Mouse (Mus musculus): ENCODE results near the gene Igdcc3. TPM values are rescaled to one million over a fixed set of nuclear protein-coding genes. Genes with fewer than 3 reads are reported as not detected.
"Not testable (repeated sequence)": the region's sequence is repeated elsewhere in the genome, so short reads cannot be mapped to it uniquely, and the experiment has no call there.

Gene Igdcc3
- total RNA-seq, 2 experiments from 2014 or later, result 5.1 to 6.0 TPM

- intact Hi-C loops (cut with DNase I), result no loop called here
Observed at GRCm38 (mm10) chr9:65200606-65201005, 59.6 kb downstream of the Igdcc3 start.

GRCm38 (mm10) chr9:65201021-65201380, 60.0 kb downstream of the Igdcc3 start:
- no peak for DNase-seq
- intact Hi-C loops (cut with DNase I), result no loop called here

More at GRCm38 (mm10) chr9:65200606-65201005, 59.6 kb downstream of the Igdcc3 start:
- no peak for DNase-seq

GRCm38 (mm10) chr9:65201381-65202164, 60.6 kb downstream of the Igdcc3 start:
- intact Hi-C loops (cut with DNase I), result no loop called here

DNA sequence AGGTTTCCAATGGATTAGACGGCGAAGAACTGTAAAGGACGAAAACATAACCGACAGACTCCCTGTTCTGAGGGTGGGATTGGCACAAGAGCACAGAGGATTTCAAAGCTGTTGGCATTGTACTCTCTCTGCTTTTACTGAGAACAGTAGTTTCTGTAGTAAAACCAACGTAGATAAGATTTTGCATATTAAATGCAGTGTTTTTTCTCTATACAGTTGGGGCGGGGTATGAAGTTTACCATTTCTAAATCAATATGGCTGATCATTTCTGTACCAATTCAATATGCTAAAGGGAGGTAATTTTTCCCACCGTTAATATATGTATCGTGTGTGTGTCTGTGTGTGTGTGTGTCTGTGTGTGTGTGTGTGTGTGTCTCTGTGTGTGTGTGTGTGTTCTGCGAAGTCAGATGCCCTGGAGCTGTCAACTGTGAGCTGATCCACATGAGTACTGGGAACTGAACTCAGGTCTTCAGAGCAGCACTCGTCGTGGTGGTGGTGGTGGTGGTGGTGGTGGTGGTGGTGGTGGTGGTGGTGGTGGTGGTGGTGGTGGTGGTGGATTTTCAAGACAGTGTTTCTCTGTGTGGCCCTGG, 61.3 kb downstream of the Igdcc3 start:
- intact Hi-C loops (cut with DNase I), result no loop called here
- no peak for DNase-seq

More at GRCm38 (mm10) chr9:65201381-65202164, 60.6 kb downstream of the Igdcc3 start:
- peak; percentile 91 for DNase-seq

GRCm38 (mm10) chr9:65205049-65205815, 64.2 kb downstream of the Igdcc3 start:
- intact Hi-C loops (cut with DNase I), result no loop called here
- DNase-seq, result no peak

- intact Hi-C loops (cut with DNase I); DNase-seq: not testable (repeated sequence)
Observed at GRCm38 (mm10) chr9:65207041-65207815, 66.2 kb downstream of the Igdcc3 start.

DNA sequence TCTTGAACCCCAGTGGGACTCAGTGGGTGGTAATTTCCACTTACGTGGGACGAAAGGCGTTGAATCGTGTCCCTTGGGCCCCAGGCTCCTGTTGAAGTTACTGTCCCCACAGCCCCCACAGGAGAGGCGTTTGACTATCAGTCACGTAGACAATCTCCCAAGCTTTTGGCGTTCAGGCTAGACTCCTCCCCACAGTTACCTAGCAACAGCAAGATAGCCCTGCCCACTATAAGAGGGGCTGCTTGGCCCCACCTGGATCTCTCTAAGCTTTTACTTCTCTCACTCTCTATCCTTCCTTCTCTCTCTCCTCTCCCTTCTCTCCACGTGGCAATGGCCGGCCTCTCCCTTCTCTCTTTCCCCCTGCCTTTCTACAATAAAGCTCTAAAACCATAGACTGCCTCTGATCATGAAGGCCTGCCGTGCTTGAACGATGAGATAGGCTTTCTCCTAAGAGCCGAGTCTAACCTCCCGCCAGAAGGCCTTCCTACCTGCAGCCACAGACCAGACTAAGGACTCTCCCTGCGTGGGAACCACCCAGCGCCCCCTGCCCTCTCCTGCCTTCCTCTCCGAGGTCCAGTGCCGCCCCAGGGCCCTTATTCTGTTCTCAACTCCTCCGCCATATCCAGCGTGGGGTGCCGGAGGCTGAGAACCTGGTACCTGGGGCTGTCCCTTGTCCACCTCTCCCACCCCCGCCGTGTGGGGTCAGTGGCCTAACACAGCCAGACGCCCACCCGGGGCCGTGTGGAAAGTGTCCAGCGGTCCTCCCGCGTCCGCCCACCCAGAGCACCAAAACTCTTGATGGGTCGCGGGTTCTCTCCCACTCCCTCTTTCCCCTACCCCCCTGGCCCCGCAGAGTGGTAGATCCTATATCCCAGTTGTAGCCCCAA, 67.5 kb downstream of the Igdcc3 start:
- no peak for DNase-seq
- intact Hi-C loops (cut with DNase I), result no loop called here

- intact Hi-C loops (cut with DNase I), result no loop called here
- DNase-seq, result no peak
Observed at GRCm38 (mm10) chr9:65211598-65211997, 70.6 kb downstream of the Igdcc3 start.

DNA sequence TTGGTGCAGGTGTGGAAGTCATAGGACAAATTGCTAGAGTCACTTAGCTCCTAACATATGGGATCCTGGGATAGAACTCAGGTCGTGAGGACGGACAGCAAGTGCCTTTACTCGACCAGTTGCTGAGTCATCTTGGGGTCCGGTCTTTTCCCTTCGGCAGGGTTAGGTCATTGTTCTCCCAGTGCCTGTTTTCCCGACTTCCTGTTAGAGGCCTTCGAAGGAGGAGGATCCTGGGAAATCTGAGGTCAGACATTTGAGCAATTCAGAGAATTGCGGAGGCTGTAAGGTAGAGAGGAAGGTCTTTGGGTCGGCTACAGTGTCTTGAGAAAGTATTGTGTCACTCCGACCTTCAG, 73.4 kb downstream of the Igdcc3 start:
- intact Hi-C loops (cut with DNase I), result no loop called here
- no peak for DNase-seq

DNA sequence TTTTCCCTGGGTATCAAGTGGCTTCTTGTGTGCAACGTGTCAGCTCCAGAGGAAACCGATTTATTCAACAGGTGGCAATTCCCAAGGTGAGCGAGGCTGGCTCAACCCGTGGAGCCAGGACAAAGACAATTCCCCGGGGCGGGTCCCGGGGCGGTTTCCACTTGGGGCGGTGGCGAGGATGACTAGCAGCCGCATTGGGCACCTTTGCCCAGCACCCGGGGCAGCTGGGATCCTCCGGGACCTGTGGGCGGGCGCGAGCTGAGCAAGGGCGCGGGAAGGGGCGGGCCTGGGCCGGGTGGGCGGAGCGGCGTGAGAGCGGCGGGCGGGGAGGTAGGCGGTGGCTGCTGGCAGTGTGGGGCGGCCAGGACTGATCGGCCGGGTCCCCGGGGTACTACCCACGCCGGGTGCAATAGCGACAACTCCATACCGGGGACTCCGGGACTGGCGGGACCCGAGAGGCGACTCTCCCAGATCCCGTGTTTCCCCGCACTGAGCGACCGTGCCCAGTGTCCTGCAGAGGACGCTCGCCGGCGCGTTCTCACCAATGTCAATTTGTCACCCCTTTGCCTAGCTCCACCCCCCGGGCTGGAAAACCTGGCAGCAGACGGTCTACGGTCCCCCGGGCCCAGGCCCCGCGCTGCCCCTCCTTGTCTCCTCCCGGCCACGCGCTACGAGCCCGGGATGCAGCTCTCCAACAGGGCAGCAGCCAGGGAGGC, 73.9 kb downstream of the Igdcc3 start:
- intact Hi-C loops (cut with DNase I), result no loop called here

DNA sequence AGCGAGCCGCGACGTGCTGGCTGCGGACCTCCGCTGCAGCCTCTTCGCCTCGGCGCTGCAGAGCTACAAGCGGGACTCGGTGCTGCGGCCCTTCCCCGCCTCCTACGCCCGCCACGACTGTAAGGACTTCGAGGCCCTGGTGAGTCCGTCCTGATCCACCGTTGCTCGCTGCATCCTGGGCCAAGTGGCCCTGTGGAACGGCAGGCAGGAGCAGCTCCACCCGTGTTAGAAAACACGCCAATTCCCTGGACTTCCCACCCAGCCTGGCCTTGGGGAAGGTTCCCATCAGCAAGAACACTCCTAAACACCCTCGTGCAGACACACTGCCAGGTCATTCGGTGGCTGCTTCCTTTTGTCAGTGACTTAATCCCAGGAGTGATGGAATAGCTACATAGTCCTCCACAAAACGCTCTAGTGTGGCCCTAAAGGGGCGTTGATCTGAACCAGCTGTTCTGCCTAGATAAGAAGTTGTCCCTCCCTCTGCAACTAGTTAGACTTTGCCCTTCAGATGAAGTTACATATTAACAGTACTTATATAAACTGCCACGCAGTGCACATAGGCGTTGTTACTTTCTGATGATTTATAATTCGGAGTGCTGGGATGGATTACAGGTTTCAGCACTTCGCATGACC, 74.6 kb downstream of the Igdcc3 start:
- no peak for DNase-seq
- intact Hi-C loops (cut with DNase I), result no loop called here

More for the DNA sequence above, 73.9 kb downstream of the Igdcc3 start:
- peak; percentile 86 for DNase-seq

- intact Hi-C loops (cut with DNase I), result no loop called here
- DNase-seq, result no peak
Observed at GRCm38 (mm10) chr9:65216972-65217371, 76.0 kb downstream of the Igdcc3 start.

DNA sequence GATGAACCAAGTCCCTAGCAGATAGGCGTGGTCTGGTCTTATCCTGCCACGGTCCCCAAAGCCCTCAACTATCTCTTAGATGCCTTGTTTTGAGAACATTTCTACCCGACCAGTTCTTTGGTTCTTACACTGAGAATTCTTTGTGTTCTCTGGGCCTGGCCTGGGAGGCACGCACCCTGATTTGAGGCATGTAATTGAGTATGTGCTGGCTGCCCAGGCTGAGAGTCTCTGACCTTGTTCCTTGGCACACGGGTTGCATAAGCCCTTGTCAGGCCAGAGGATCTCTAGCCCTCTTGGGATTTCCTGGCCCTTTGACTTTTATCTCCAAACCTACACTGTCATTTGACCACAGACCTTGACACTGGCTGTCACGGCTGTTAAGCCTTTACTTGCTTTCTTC, 76.7 kb downstream of the Igdcc3 start:
- no peak for DNase-seq
- intact Hi-C loops (cut with DNase I), result no loop called here

GRCm38 (mm10) chr9:65218916-65219315, 77.9 kb downstream of the Igdcc3 start:
- DNase-seq, result no peak
- intact Hi-C loops (cut with DNase I), result no loop called here

- intact Hi-C loops (cut with DNase I), result loop anchor here (5.0 kb wide), 1 partner anchor 62 kb away; no protein-coding TSS in a partner anchor
- not testable (repeated sequence) for DNase-seq
Observed at GRCm38 (mm10) chr9:65220398-65220797, 79.4 kb downstream of the Igdcc3 start.

- no peak for DNase-seq
- intact Hi-C loops (cut with DNase I), result loop anchor here (5.0 kb wide), 1 partner anchor 58 kb away; no protein-coding TSS in a partner anchor
Observed at GRCm38 (mm10) chr9:65223927-65224326, 82.9 kb downstream of the Igdcc3 start.

DNA sequence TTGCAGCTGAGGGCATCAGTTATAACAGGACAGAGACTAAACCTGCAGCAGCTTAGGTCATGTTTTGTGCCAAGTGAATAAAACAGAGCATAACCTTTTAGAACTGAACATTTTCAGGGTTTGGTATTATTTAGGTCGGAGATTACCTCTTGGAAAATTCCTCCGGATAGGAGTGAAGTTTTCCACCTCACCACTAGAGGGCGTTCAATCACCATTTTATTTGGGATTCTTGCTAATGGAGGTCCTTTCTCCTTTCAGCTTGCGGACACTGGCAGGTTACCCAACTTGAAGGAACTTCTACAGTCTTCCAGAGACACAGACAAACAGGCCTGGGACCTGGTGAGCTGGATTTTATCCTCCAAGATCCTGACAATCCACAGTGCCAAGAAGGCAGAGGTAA, 84.8 kb downstream of the Igdcc3 start:
- peak; percentile 37 for DNase-seq
- intact Hi-C loops (cut with DNase I), result no loop called here

- intact Hi-C loops (cut with DNase I), result no loop called here
- no peak for DNase-seq
Observed at GRCm38 (mm10) chr9:65230250-65230649, 89.3 kb downstream of the Igdcc3 start.

DNA sequence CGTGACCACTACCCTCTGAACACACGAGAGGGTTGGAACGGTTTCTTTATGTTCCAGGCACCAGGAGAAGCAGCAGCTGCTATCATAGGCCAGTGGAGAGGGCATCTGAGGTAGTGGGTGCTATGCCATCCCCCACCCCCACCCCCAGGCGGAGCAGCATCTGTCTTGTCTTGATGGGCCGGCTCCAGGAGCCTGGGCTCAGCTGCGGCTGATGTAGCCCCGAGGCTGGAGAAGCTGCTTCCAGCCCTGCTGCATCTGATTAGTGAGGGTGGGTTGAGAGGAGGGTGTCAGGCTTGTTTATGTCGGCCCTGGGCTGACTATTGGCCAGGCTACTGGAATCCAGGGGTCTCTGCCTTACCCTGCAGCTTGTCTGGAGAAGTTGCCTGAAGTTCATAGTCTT, 90.3 kb downstream of the Igdcc3 start:
- intact Hi-C loops (cut with DNase I), result no loop called here
- DNase-seq, result peak; percentile 66
